Mouse (Mus musculus): ENCODE measurements around the gene Cars. TPM values are rescaled to one million over a fixed set of nuclear protein-coding genes. Genes with fewer than 3 reads are reported as not detected.

Cars gene
- polyA plus RNA-seq, 1 experiment, result 52.3 TPM

GRCm38 (mm10) chr7:143548231-143548961, 51.5 kb downstream of the Cars start:
- no peak for TF ChIP-seq GATA1 (IDR thresholded peaks at IDR 0.05; ENCODE audit: low read length)

GRCm38 (mm10) chr7:143546554-143546953, 53.3 kb downstream of the Cars start:
- TF ChIP-seq GATA1 (IDR thresholded peaks at IDR 0.05; ENCODE audit: low read length), result no peak

DNA sequence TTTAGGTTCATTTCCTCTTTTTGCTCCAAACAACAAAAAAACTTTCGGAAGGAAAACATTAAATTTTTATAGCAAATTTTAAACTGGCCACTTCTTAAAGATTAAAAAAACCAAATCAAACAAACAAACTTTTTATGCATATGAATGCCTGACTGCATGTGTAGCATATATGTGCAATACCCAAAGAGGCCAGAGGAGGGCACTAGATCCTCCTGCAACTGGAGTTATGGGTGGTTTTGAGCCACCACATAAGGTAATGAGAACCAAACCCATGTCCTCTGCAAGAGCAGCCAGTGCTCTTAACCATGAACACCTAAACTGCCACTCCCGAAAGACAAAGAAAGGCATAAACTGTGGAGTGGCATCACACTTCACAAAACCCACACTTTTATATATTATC, 55.5 kb downstream of the Cars start:
- no peak for TF ChIP-seq GATA1 (IDR thresholded peaks at IDR 0.05; ENCODE audit: low read length)

DNA sequence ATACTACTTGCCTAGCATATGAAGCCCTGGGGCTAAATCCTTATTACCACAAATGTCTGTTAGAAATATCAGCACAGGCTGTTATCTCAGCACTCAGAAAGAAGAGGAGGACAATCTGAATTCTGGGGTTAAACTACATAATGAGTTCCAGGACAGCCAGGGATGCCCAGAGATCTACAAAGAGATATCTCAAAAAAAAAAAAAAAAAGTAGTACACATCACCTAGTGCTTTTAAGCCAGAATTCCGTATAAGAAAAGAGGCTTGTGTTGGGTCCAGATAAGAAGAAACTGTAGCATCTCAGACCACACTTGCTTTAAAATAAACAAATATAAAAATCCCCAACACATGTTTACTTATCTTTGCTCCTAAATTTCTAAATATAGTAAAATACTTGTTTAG, 61.2 kb downstream of the Cars start:
- no peak for TF ChIP-seq GATA1 (IDR thresholded peaks at IDR 0.05; ENCODE audit: low read length)

GRCm38 (mm10) chr7:143536251-143536650, 63.6 kb downstream of the Cars start:
- TF ChIP-seq GATA1 (IDR thresholded peaks at IDR 0.05; ENCODE audit: low read length), result no peak

DNA sequence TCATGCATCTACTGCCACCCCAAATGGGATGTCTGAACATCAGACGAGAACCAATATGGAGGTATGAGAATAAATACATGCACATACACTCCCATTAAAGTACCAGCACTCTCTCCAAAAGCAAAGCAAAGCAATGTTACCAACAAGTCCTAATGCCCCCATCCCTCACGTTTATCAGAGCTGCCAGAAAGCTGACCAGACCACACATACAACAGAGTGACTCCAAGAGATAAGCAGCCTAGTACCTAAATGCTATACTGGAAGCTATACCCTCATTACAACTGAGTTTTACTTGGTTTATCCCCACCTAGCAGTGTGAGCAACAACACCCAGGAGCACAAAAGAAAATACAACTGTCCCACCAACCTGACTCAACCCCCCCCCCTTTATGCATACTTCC, 66.6 kb downstream of the Cars start:
- peak; percentile 51 for TF ChIP-seq GATA1 (IDR thresholded peaks at IDR 0.05; ENCODE audit: low read length)

GRCm38 (mm10) chr7:143532410-143532809, 67.5 kb downstream of the Cars start:
- TF ChIP-seq GATA1 (IDR thresholded peaks at IDR 0.05; ENCODE audit: low read length), result no peak

DNA sequence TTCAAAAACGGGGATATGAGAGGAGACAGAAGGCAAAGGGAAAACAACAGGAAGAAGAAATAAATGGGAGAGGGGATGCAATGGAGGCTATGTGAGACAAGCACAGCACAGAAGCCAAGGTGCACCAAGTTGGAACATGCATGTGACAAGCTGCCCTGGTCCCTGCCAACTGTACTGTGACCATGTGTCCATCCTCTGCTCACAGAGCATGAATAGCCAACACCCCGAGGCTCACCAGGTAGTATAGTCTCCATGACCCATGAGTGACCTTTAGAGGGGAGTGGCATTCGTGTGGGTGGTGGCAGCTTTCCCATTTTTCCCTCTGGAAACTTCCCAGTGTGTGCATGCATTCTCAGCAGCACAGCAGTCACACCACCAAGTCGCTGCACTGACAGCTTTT, 80.6 kb downstream of the Cars start:
- no peak for TF ChIP-seq GATA1 (IDR thresholded peaks at IDR 0.05; ENCODE audit: low read length)

GRCm38 (mm10) chr7:143514416-143514768, 85.5 kb downstream of the Cars start:
- TF ChIP-seq GATA1 (IDR thresholded peaks at IDR 0.05; ENCODE audit: low read length), result no peak

- no peak for TF ChIP-seq GATA1 (IDR thresholded peaks at IDR 0.05; ENCODE audit: low read length)
Measured at GRCm38 (mm10) chr7:143513763-143514415, 86.0 kb downstream of the Cars start.

GRCm38 (mm10) chr7:143511335-143511712, 88.6 kb downstream of the Cars start:
- no peak for TF ChIP-seq GATA1 (IDR thresholded peaks at IDR 0.05; ENCODE audit: low read length)

DNA sequence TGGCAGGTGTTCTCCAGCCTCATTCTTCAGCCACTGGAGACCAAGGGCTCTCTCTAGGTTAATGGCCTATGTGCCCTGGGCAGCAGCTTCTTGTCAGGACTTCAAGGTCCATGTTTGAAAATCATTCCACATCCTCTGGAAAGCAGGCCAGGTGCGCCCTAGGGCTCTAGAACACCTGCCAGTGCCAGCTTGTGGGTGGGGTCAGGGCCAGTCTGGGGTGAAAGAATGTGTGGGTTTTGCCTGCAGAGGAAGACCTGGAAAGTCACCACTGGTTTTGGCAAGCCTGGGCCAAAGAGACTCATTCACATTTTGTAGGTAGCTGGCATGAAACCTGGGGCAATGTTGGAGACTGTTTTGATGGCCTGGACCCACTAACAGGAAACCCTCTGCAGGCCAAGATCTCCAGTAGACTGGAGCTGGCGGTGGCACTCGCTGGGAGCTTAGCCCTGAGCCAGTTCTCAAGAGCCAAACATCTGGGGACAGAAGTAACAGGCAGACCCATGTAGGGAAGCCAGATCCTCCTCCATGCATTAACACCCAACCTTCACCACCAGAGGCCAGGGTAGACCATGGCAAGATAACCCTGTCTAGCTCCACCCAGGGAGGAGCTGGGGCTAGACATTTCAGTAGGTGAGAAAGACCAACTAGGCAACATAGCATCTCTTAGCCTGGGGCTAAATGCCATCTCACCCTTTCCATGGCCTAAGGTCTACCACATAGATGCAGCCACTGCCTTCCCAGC, 89.1 kb downstream of the Cars start:
- TF ChIP-seq GATA1 (IDR thresholded peaks at IDR 0.05; ENCODE audit: low read length), result no peak

DNA sequence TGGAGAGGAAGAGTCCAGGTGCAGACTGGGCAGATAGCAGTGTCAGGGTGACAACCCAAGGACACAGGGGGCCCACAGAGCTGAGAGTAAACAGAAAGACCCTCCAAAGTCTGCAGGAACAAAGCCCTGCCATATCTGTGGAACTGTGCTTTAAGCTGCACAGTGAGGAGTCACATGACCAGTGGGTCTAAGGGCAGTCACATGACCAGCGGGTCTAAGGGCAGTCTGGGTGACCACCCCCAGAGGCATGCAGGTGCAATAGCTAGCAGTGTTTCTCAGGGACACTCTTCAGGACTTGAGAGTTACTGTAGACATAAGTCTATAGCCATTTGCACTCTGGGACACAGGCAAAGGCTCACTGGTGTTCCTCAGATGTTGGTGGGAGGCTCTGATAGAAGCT, 90.3 kb downstream of the Cars start:
- no peak for TF ChIP-seq GATA1 (IDR thresholded peaks at IDR 0.05; ENCODE audit: low read length)

Other genes with a start within 250 kb of the Cars start
- gene Cdkn1c, start 139.0 kb downstream of the Cars start, polyA plus RNA-seq (2012), result not detected in 2 replicates
- gene Slc22a18, start 126.4 kb downstream of the Cars start, polyA plus RNA-seq (2012), result 0.65 and 0.99 TPM in 2 replicates
- gene Phlda2, start 96.9 kb downstream of the Cars start, polyA plus RNA-seq (2012), result not detected in 2 replicates
- 66.4 and 82.6 TPM in 2 replicates for gene Nap1l4, start 51.0 kb downstream of the Cars start, polyA plus RNA-seq (2012)
- not detected in 2 replicates for gene Tnfrsf26, start 28.6 kb upstream of the Cars start, polyA plus RNA-seq (2012)
- not detected in 2 replicates for gene Tnfrsf22, start 49.6 kb upstream of the Cars start, polyA plus RNA-seq (2012)
- gene Tnfrsf23, start 85.8 kb upstream of the Cars start, polyA plus RNA-seq (2012), result not detected in 2 replicates
- gene Osbpl5, start 156.9 kb upstream of the Cars start, polyA plus RNA-seq (2012), result not detected in 2 replicates
- gene Mrgprg, start 166.9 kb upstream of the Cars start, polyA plus RNA-seq (2012), result not detected in 2 replicates
- not detected in 2 replicates for gene Mrgpre, start 184.4 kb upstream of the Cars start, polyA plus RNA-seq (2012)
- 1.8 and 3.3 TPM in 2 replicates for gene Nadsyn1, start 222.8 kb upstream of the Cars start, polyA plus RNA-seq (2012)
- gene Dhcr7, start 223.1 kb upstream of the Cars start, polyA plus RNA-seq (2012), result 19.0 and 29.5 TPM in 2 replicates